Mouse (Mus musculus): Measurements from ENCODE around the gene Zeb2.

Gene Zeb2

DNA sequence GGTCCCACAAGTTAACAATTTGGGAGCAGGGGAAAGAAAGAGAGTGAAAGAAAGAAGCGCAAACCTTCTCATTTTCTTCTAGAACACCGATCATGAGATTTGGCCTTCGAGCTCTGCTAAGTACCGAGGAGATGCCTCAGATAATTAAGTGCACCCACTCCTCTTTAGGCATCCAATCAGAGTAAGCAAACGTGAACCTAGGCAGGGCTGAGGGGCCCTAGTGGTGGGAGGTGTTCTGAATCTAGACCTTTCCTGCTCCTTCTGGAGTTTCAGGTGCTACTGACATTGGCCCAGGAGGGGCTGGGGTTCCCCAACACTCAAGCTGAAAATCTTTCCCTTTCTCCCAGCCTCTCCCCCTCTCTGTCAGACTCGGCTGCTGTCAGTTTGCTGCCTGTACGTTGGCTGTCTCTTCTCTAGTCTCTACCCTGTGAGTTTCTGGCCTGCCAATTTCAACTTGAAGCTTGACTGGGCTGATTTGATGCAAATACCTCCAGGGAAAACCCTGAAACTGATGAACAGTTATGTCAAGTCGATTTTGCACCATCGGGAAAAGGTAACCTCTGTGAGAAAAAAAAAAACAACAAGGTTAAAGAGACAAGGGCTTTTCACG is 20.5 kb downstream of the Zeb2 start:
- no peak for DNase-seq (ENCODE audit: low spot score in 2 of 2)

DNA sequence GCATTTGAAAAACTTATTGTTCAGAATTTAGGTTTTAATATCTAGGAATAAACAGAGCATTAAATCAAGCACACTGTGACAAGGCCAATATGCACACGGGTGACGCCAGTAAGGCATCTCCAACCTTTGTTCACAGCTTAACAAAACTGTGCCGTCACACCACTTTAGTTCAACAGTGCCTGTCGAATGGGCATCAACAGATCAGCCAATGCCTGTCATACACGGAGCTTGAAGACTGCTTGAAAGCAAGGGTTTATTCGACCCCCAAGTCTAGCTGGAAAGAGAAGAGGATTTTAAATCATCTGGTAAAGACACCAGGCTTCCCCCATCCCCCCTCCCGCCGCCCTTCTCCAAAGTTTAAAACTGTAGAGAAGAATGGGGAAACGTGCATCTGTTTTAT is 21.4 kb downstream of the Zeb2 start:
- no peak for DNase-seq (ENCODE audit: low spot score in 2 of 2)

GRCm38 (mm10) chr2:45094371-45094967 is 22.7 kb downstream of the Zeb2 start:
- DNase-seq (ENCODE audit: low spot score in 2 of 2) = no peak

DNA sequence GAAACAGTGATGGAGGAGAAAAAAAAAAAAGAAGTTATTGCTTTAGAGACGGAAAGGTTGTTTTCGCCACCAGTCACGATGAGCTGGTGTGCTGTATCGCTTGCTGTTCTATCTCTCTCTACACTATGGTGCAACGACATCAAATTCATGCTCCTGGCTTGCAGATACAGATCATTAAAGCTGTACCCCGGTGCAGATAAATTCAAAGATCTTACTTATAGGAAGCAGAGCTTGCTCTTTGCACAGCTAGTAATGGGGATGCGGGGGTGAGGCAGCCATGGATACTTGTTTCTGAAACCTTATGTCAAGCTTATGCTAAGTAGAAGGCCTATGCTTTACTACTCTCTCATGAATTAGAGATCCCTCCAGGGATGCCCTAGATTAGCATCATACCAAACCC is 23.7 kb downstream of the Zeb2 start:
- DNase-seq (ENCODE audit: low spot score in 2 of 2) = no peak

- DNase-seq (ENCODE audit: low spot score in 2 of 2) = no peak
These were observed 24.5 kb downstream of the Zeb2 start for GRCm38 (mm10) chr2:45092654-45093053.

GRCm38 (mm10) chr2:45090529-45091297 is 26.5 kb downstream of the Zeb2 start:
- no peak for DNase-seq (ENCODE audit: low spot score in 2 of 2)

- no peak for DNase-seq (ENCODE audit: low spot score in 2 of 2)
These were observed 28.0 kb downstream of the Zeb2 start for GRCm38 (mm10) chr2:45089251-45089530.

DNA sequence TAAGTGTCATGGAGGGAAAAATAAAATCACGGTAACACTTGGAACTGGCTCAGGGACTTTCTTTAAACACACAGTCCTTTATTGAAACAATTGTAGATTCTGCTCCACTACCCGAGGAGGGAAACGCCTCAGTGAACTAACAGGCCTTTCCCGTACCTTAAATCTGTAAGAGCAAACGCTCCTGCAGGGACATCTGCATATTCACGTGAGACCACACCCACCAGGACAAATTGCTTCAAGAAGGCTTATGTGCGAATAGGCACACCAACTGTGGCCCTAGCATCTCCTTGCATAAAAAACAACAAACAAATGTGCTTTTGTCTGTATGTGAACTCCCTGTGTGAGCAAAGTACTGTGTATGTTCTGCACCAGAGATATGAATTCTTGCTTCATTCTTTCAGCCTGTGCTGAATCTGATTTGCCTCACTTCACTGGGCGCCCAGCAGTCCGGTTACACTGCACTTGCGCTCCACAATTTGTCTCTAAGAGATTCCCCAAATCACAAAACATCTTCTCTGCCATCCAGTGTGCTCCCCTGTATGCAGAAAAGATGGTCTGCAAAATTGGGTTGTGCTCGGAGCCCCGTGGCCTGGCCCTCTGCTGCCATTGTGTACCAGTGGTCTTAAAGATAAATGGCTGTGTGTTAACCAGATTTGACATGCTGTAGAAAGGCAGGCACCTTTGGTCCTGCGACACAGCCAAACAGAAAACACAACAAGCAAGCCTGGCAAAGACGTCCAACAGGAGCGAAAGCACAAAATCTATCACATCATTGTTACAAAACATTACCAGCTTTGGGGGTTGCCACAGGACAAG is 28.6 kb downstream of the Zeb2 start:
- no peak for DNase-seq (ENCODE audit: low spot score in 2 of 2)

- no peak for DNase-seq (ENCODE audit: low spot score in 2 of 2)
These were observed 30.0 kb downstream of the Zeb2 start for GRCm38 (mm10) chr2:45087208-45087607.

GRCm38 (mm10) chr2:45085653-45086052 is 31.5 kb downstream of the Zeb2 start:
- no peak for DNase-seq (ENCODE audit: low spot score in 2 of 2)

DNA sequence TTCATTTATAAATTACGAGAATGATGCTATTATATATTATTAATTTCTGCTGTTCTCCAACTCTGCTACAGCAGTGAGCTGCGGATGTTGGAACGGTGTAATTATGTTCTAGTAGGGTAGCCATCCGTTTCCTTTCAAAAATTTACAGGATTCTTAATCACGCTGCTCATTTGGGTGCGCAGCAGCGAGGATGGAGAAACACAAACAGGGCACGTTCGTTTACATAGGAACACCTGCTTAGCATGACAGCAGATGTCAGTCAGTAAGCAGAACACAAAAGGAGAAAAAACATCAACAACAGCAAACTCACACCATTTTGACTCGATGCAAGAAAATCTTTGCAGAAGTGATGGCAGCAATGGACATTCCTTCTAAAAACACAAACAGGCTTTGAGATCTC is 34.2 kb downstream of the Zeb2 start:
- no peak for DNase-seq (ENCODE audit: low spot score in 2 of 2)

- no peak for DNase-seq (ENCODE audit: low spot score in 2 of 2)
These were observed 35.6 kb downstream of the Zeb2 start for GRCm38 (mm10) chr2:45081559-45081958.

GRCm38 (mm10) chr2:45077938-45078487 is 39.2 kb downstream of the Zeb2 start:
- DNase-seq (ENCODE audit: low spot score in 2 of 2) = no peak

DNA sequence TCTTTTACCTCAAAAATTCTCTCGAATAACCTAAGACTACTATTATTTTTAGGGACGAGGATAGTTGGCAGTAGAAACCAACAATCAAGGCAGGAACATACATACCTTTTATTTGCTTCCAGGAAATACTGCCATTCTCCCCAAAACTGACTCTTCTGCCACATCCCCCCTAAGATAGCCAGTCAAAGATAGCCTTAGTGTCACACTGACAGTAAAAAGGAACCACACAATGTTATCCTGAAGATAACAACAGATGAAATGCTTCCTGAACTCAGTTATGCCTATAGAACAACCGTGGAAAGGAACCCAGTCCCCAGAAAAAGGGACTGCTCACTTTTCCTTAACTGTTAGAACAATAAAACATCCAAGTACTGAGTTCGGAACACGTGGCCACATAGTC is 39.8 kb downstream of the Zeb2 start:
- DNase-seq (ENCODE audit: low spot score in 2 of 2) = no peak

- DNase-seq (ENCODE audit: low spot score in 2 of 2) = no peak
These were observed 44.2 kb downstream of the Zeb2 start for GRCm38 (mm10) chr2:45073025-45073424.

DNA sequence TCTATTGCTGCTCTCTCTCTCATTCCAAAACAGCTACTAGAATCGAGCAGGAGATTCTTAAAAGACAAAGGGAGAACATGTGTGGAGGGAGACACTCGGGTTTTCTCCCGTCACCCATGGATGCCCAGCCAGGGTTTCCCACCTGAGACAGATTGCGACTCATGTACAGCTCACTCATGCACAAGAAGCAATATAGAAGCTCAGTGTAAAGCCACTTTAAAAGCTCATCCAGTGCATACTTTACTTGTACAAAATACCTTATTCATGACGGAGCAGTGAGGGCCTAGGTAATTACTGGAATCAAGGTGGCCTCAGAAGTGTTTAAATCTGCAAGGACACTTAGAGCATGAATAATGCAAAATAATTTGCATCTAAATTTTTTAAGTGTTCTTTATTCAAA is 45.9 kb downstream of the Zeb2 start:
- no peak for DNase-seq (ENCODE audit: low spot score in 2 of 2)

GRCm38 (mm10) chr2:45070612-45071276 is 46.5 kb downstream of the Zeb2 start:
- no peak for DNase-seq (ENCODE audit: low spot score in 2 of 2)

GRCm38 (mm10) chr2:45068792-45069550 is 48.2 kb downstream of the Zeb2 start:
- DNase-seq (ENCODE audit: low spot score in 2 of 2) = no peak

GRCm38 (mm10) chr2:45067116-45067515 is 50.1 kb downstream of the Zeb2 start:
- DNase-seq (ENCODE audit: low spot score in 2 of 2) = no peak

- no peak for DNase-seq (ENCODE audit: low spot score in 2 of 2)
These were observed 53.8 kb downstream of the Zeb2 start for GRCm38 (mm10) chr2:45063300-45063890.

DNA sequence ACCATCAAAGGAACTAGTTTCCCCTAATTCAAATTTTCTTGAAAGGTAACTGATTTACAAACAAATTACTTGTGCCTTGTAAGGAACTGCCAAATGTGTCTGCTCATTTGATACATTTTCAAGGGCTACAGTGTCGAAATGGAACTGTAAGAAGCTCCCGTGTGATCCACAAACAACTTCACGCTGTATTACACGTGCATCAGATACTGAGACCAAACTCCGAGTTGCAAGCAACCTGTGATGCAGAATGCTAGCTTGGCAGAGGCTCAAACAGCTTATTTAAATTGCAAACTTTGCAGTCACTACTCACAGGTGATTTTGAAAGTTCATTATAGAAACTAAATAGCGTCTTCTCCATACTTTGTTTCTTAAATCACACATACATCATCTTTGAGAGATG is 55.1 kb downstream of the Zeb2 start:
- no peak for DNase-seq (ENCODE audit: low spot score in 2 of 2)
